Mouse (Mus musculus) lung, postnatal 0 days (tissue): ENCODE data around the gene Esrrb.

Experiments
- CTCF ChIP-seq: IDR thresholded peaks from 2 replicates; pipeline ENCODE4 v1.5.1; 2016; ENCODE audit warnings: antibody characterized with exemption, mild to moderate bottlenecking
- EP300 ChIP-seq: IDR thresholded peaks from 2 replicates; pipeline ENCODE4 v1.6.1; 2016; ENCODE audit warnings: antibody characterized with exemption, mild to moderate bottlenecking, control low read depth

DNA sequence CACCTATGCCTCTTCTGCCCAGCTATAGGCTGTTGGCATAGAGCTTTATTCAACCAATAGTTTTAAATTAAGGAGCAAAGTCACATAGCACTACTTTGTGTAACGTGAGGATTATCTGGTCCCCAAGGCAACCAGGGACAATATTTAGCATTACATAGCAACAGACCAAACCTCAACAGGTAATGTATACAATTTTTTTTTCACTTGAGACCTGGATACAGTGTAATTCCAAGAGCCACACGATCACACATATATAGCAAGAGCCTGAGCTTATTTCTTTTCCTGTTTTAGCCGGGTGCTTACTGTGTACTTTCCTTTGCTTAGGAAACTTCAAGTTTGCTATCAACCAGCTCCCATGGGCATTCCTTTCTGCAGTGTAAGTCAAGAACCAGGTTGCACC is 201.8 kb downstream of the Esrrb start:
- TF ChIP-seq EP300 = no peak
- no peak for TF ChIP-seq CTCF
